Mouse (Mus musculus): Measurements from ENCODE around the gene Tbc1d10a. TPM values are rescaled to one million over a fixed set of nuclear protein-coding genes. Genes with fewer than 3 reads are reported as not detected.

Gene Tbc1d10a
- polyA plus RNA-seq, 1 experiment, result 19.9 TPM

DNA sequence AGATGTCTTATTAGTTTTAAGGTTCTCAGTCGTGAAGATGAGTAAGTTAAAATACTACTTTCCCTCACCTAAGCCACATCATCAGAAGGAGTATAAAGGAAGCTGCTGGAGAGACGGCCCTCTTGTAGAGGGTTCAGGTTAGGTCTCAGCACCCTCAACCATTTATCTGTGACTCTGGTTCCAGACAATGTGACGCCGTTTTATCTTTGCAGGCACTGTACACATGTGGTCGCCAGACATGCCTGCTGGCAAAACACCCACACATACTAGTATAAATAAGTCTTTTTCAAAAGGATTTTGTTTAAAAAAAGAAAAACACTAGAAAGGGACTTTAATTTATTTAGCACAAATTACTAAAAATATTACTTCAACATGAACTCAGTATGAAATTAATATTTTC, 30.9 kb upstream of the Tbc1d10a start:
- H3K9ac ChIP-seq (ENCODE audit: low read depth, poor library complexity, severe bottlenecking), result no peak overlapping the region
- H3K36me3 ChIP-seq (ENCODE audit: control insufficient read depth, insufficient read depth, low read length, poor library complexity, severe bottlenecking), result no peaks in the 10 kb centered on the region
- TF ChIP-seq EP300 (IDR thresholded peaks at IDR 0.05; ENCODE audit: insufficient read depth, low read depth, low read length) (no peak), POLR2A (IDR thresholded peaks at IDR 0.05; ENCODE audit: insufficient read depth, low read length) (no peak)
- no peak overlapping the region for H3K27ac ChIP-seq (ENCODE audit: insufficient read depth, low read length)
- no peaks in the 10 kb centered on the region for H3K4me1 ChIP-seq (ENCODE audit: control insufficient read depth, insufficient read depth, low read length)
- no peak overlapping the region for H3K4me3 ChIP-seq (ENCODE audit: low read depth, low read length)
- H3K9me3 ChIP-seq (replicated peaks; ENCODE audit: control insufficient read depth, insufficient read depth, low read length, poor library complexity, severe bottlenecking), result no peaks in the 10 kb centered on the region
- H3K27me3 ChIP-seq (ENCODE audit: control insufficient read depth, insufficient read depth, low read length, poor library complexity, severe bottlenecking), result no peaks in the 10 kb centered on the region

DNA sequence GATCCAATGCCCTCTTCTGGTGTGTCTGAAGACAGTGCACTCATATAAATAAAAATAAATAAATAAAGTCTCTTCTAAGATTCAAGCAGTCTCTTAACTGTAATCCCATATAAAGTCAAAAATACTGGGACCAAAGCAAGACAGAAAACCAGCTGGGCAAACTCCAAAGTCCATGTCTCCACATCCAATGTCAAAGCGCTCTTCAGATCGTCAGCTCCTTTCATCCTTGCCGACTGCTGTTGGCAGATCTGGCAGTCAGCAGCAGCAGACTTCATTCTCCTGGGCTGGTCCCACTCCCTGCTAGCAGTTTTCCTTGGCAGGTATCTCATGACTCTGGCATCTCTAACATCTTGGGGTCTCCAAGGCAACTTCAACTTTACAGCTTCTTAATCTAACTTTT, 27.9 kb upstream of the Tbc1d10a start:
- Histone ChIP-seq H3K4me3 (ENCODE audit: low read depth, low read length) (no peak overlapping the region), H3K27me3 (ENCODE audit: control insufficient read depth, insufficient read depth, low read length, poor library complexity, severe bottlenecking) (no peaks in the 10 kb centered on the region), H3K9me3 (replicated peaks; ENCODE audit: control insufficient read depth, insufficient read depth, low read length, poor library complexity, severe bottlenecking) (no peaks in the 10 kb centered on the region), H3K27ac (ENCODE audit: insufficient read depth, low read length) (no peak overlapping the region), H3K9ac (ENCODE audit: low read depth, poor library complexity, severe bottlenecking) (no peak overlapping the region), H3K36me3 (ENCODE audit: control insufficient read depth, insufficient read depth, low read length, poor library complexity, severe bottlenecking) (peaks cover 26% of the 10 kb centered on the region), H3K4me1 (ENCODE audit: control insufficient read depth, insufficient read depth, low read length) (no peaks in the 10 kb centered on the region)
- TF ChIP-seq EP300 (IDR thresholded peaks at IDR 0.05; ENCODE audit: insufficient read depth, low read depth, low read length), result no peak
- no peak for TF ChIP-seq CTCF (IDR thresholded peaks at IDR 0.05; ENCODE audit: low read depth, low read length)
- TF ChIP-seq POLR2A (IDR thresholded peaks at IDR 0.05; ENCODE audit: insufficient read depth, low read length), result no peak

DNA sequence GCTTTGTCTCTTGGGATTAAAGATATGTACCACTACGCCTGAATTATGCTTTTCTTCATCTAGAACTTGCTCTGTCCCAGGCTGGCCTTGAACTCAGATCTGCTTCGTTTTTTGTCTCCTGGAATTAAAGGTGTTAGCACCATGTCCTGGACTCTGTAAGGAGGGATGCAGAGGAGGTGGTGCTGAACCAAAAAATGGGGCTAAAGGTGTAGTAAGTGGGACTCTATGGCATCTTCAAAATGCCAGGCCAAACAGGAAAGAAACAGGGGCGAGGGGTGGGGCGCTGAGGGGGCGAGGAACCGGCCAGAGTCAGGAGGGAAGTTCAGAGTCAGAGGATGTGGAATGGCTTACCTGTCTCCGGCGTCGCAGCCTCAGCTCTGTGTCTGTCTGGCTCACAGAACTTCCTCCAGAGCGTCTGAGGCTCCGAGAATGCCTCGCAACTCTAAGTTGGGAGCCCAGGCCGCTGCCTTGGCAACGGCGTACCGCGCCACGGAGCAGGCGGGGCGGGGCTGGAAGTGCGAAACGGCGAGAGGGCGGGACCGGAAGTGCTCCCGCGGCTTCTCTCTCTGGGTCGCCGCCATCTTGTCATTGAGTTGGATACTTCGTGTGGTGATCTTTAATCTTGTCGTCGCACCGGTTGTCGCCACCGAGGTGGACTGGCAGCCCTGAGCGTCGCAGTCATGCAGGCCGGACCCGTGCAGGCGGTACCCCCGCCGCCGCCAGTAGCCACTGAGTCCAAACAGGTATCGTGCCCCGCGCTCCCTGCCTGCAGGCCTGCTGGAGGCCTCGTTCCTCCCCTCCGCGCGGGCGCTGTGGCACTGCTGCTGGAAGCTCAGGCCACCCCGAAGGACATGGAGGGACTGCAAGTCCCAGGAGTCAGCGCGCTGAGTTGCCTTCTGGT, 26.5 kb upstream of the Tbc1d10a start, which contains the start of the genes Ccdc157 and Sf3a1:
Gene Ccdc157 (minus strand): TSS at position 486 of the 901 bp plus-strand sequence.
Gene Sf3a1 (plus strand): TSS at position 543 of the 901 bp plus-strand sequence.
- TF ChIP-seq EP300 (IDR thresholded peaks at IDR 0.05; ENCODE audit: insufficient read depth, low read depth, low read length) (no peak), POLR2A (IDR thresholded peaks at IDR 0.05; ENCODE audit: insufficient read depth, low read length) (peak; percentile 28)
- no peaks in the 10 kb centered on the region for H3K4me1 ChIP-seq (ENCODE audit: control insufficient read depth, insufficient read depth, low read length)
- H3K36me3 ChIP-seq (ENCODE audit: control insufficient read depth, insufficient read depth, low read length, poor library complexity, severe bottlenecking), result peaks cover 38% of the 10 kb centered on the region
- peak within 1 kb of the TSS; percentile 90 for H3K9ac ChIP-seq (ENCODE audit: low read depth, poor library complexity, severe bottlenecking)
- H3K4me3 ChIP-seq (ENCODE audit: low read depth, low read length), result peak within 1 kb of the TSS; percentile 99
- H3K9me3 ChIP-seq (replicated peaks; ENCODE audit: control insufficient read depth, insufficient read depth, low read length, poor library complexity, severe bottlenecking), result no peaks in the 10 kb centered on the region
- H3K27ac ChIP-seq (ENCODE audit: insufficient read depth, low read length), result no peak within 1 kb of the TSS
- no peaks in the 10 kb centered on the region for H3K27me3 ChIP-seq (ENCODE audit: control insufficient read depth, insufficient read depth, low read length, poor library complexity, severe bottlenecking)

DNA sequence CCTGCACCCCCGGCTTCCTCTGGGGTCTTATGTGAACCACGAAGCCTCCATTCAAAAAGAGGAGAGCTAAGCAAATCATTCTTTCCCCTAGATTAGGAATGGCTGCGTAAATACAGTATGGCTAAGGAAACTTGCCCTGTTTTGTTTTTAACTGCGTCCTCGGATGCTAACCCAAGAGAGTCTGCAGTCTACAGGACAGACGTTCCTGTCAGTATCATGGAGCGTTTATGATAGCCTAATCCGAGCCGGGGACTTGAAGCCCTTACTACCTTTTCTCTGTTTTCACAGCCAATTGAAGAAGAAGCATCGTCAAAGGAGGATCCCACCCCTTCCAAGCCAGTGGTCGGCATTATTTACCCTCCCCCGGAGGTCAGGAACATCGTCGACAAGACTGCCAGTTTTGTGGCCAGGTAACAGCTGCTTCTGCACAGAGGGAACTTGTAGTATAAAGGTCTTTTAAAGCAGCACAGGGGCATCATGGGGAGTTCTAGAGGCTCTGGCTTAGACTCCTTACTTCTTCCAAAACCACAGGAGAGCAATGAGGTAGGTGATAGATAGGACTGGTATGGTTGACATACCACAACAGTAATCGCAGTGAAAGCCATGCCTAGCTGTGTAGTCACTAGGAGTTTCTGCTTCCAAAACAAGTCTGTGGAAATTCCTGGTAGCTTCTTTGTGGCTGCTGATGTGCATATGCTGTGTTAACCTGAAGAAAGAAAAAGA, 25.7 kb upstream of the Tbc1d10a start:
- H3K4me3 ChIP-seq (ENCODE audit: low read depth, low read length), result peak overlapping the region; percentile 99
- H3K9me3 ChIP-seq (replicated peaks; ENCODE audit: control insufficient read depth, insufficient read depth, low read length, poor library complexity, severe bottlenecking), result no peaks in the 10 kb centered on the region
- no peaks in the 10 kb centered on the region for H3K4me1 ChIP-seq (ENCODE audit: control insufficient read depth, insufficient read depth, low read length)
- no peak overlapping the region for H3K27ac ChIP-seq (ENCODE audit: insufficient read depth, low read length)
- peak overlapping the region; percentile 90 for H3K9ac ChIP-seq (ENCODE audit: low read depth, poor library complexity, severe bottlenecking)
- H3K27me3 ChIP-seq (ENCODE audit: control insufficient read depth, insufficient read depth, low read length, poor library complexity, severe bottlenecking), result no peaks in the 10 kb centered on the region
- H3K36me3 ChIP-seq (ENCODE audit: control insufficient read depth, insufficient read depth, low read length, poor library complexity, severe bottlenecking), result peaks cover 46% of the 10 kb centered on the region
- TF ChIP-seq EP300 (IDR thresholded peaks at IDR 0.05; ENCODE audit: insufficient read depth, low read depth, low read length), result no peak
- TF ChIP-seq CTCF (IDR thresholded peaks at IDR 0.05; ENCODE audit: low read depth, low read length), result no peak
- TF ChIP-seq POLR2A (IDR thresholded peaks at IDR 0.05; ENCODE audit: insufficient read depth, low read length), result no peak

DNA sequence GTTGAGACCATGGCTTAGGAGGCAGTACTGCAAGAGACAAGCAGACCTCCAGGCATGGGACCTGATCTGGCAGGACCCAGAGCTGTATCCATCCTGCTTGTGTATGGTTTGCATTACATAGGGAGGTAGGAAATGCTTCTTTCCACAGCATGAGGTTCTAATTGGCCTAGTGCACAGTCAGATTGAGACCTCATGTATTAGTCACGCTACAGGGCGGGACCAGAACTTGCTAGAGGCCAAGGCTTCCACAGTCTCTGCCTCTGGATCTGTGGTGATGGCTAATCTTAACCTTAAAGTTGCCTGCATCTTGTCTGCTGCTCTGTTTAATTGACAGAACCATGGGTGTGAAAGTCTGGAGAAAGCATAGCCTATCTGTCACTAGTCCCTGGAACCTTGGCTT, 21.9 kb upstream of the Tbc1d10a start:
- peaks cover 82% of the 10 kb centered on the region for H3K36me3 ChIP-seq (ENCODE audit: control insufficient read depth, insufficient read depth, low read length, poor library complexity, severe bottlenecking)
- no peak overlapping the region for H3K27ac ChIP-seq (ENCODE audit: insufficient read depth, low read length)
- H3K27me3 ChIP-seq (ENCODE audit: control insufficient read depth, insufficient read depth, low read length, poor library complexity, severe bottlenecking), result no peaks in the 10 kb centered on the region
- TF ChIP-seq POLR2A (IDR thresholded peaks at IDR 0.05; ENCODE audit: insufficient read depth, low read length), result no peak
- TF ChIP-seq CTCF (IDR thresholded peaks at IDR 0.05; ENCODE audit: low read depth, low read length), result no peak
- TF ChIP-seq EP300 (IDR thresholded peaks at IDR 0.05; ENCODE audit: insufficient read depth, low read depth, low read length), result no peak
- H3K4me1 ChIP-seq (ENCODE audit: control insufficient read depth, insufficient read depth, low read length), result no peaks in the 10 kb centered on the region
- no peak overlapping the region for H3K9ac ChIP-seq (ENCODE audit: low read depth, poor library complexity, severe bottlenecking)
- H3K4me3 ChIP-seq (ENCODE audit: low read depth, low read length), result no peak overlapping the region
- no peaks in the 10 kb centered on the region for H3K9me3 ChIP-seq (replicated peaks; ENCODE audit: control insufficient read depth, insufficient read depth, low read length, poor library complexity, severe bottlenecking)
